ENCODE assay signal across 8 mouse cellular contexts in the genomic region with DNA sequence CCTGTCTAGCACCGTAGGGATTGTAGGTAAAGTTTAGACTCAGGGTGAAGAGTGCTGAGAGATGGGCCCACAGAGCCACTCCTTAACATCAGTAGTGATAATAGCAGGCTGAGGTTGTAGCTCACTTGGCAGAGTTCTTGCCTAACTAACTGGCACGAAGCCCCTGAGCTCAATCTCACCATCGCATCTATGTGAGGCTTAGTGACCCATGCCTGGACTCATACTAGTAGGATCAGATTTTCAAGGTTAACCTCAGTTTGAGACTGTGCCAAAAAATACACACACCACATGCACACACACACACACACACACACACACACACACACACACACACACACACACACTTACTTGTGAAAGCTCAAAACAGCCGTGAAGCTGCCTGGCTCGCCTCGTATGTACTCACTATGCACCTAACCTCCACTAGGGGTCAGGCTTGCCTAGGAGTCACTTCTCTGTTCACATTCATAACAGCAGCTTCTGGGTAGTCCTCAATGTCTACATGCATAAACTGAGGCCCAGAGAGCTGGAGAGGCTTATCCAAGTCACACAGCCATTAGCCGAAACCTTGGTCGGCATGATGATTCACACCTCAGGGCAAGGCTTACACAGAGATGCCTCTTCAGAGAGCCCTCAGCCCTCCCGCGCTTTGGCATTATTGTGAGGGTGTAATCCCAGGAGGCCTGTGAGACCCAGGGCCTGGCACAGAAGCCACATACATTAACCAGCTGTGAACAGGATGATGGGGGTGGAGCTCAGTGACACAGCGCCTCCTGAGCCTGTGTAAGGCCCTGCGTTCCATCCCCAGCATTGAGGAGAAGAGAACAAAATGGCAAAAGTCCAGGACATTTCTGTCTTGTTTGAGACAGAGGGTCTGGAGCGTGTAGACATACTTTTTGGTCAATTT. TPM values are rescaled to one million over a fixed set of nuclear protein-coding genes. Genes with fewer than 3 reads are reported as not detected.
A peak's percentile ranks its signal among the peaks of the same experiment; 100 is the strongest.
DNase-seq lines count a peak whose midpoint lies in the region; ATAC-seq and TF ChIP-seq lines count a peak whose summit lies in the region.

No protein-coding gene starts in this region.

- intact Hi-C loops in gastrocnemius, adult 2 months (cut with DNase I), result no loop called here
- intact Hi-C loops in gastrocnemius, postnatal 36 days (cut with DNase I), result no loop called here

- H3K4me1 ChIP-seq in G1E (ENCODE audit: insufficient read depth, low read depth, low read length), result peaks cover 60% of the 10 kb centered on the region
- H3K4me1 ChIP-seq in small intestine, adult 2 months (ENCODE audit: control insufficient read depth, insufficient read depth, insufficient read length, low read length), result no peaks in the 10 kb centered on the region

- DNase-seq in gastrocnemius, adult 2 months, result peak; percentile 54
- no peak for DNase-seq in gastrocnemius, postnatal 36 days
- peak; percentile 78 for DNase-seq in G1E (ENCODE audit: low spot score)
- DNase-seq in cerebellum, adult 9-10 months, result peak; percentile 65
- peak; percentile 19 to 76 for DNase-seq in layer of hippocampus, adult 18-20 months (ENCODE audit: low spot score in 2 of 2)
- DNase-seq in lung, postnatal 10 days, result peak; percentile 77

- H3K27ac ChIP-seq in gastrocnemius, adult 2 months, result no peak overlapping the region
- H3K27ac ChIP-seq in small intestine, adult 2 months (ENCODE audit: insufficient read depth, low read depth, low read length), result no peak overlapping the region

- peak; percentile 74 for TF ChIP-seq CTCF in gastrocnemius, adult 2 months (IDR thresholded peaks at IDR 0.05)
- peak; percentile 82 for TF ChIP-seq CTCF in G1E (IDR thresholded peaks at IDR 0.05; ENCODE audit: low read depth, low read length)
- TF ChIP-seq CTCF in small intestine, adult 2 months (IDR thresholded peaks at IDR 0.05; ENCODE audit: extremely low read depth, insufficient read length, insufficient replicate concordance, low read depth, low read length), result peak; percentile 55; the same call in 1 of the 2 replicates

- WGBS in small intestine, adult 2 months, result 54% methylated on average over 13 of the region's 13 CpGs

- peaks cover 5% of the 10 kb centered on the region for H3K36me3 ChIP-seq in G1E (replicated peaks)
- no peaks in the 10 kb centered on the region for H3K36me3 ChIP-seq in small intestine, adult 2 months (ENCODE audit: control insufficient read depth, insufficient read depth, low read length)

- H3K4me3 ChIP-seq in gastrocnemius, adult 2 months, result no peak overlapping the region
- no peak overlapping the region; the same call in 1 of the 2 replicates for H3K4me3 ChIP-seq in G1E (ENCODE audit: low read depth, low read length)
- no peak overlapping the region for H3K4me3 ChIP-seq in small intestine, adult 2 months (ENCODE audit: low read depth, low read length)

- H3K9me3 ChIP-seq in G1E (replicated peaks), result no peaks in the 10 kb centered on the region

- ATAC-seq in G1E (ENCODE audit: extremely low read depth, insufficient number of reproducible peaks, low FRiP score, poor library complexity, severe bottlenecking), result peak; percentile 69
- ATAC-seq in granulocyte monocyte progenitor cell, adult 5-6 weeks (replicated peaks; ENCODE audit: poor library complexity, severe bottlenecking), result peak; percentile 72

- no peak for TF ChIP-seq POLR2A in small intestine, adult 2 months (IDR thresholded peaks at IDR 0.05; ENCODE audit: low read depth, low read length)

- no peaks in the 10 kb centered on the region for H3K27me3 ChIP-seq in G1E (ENCODE audit: insufficient read depth, low read length)
- H3K27me3 ChIP-seq in small intestine, adult 2 months (ENCODE audit: control insufficient read depth, insufficient read depth, low read length), result no peaks in the 10 kb centered on the region

RNA-seq across cellular contexts. Expression of gene Ap1b1, which starts 13.4 kb away (rescaled TPM):
- total RNA-seq in gastrocnemius, adult 2 months (2021), result 10 to 100 TPM; 35.8 to 40.5 TPM
- 10 to 100 TPM; 29.2 to 32.4 TPM for total RNA-seq in gastrocnemius, postnatal 36 days (2021)
- total RNA-seq in G1E (2014; fragmentation: Nextera tagmentation) (129 and 141 TPM in 2 replicates), G1E (2017) (94.9 and 98.0 TPM in 2 replicates)
- 76.1 and 86.1 TPM in 2 replicates for polyA plus RNA-seq in G1E (2012)
- 44.9 and 46.4 TPM in 2 replicates for total RNA-seq in granulocyte monocyte progenitor cell, adult 5-6 weeks (2014; fragmentation: Nextera tagmentation)
- total RNA-seq in granulocyte monocyte progenitor cell, adult 5-6 weeks (2017), result 23.4 and 35.8 TPM in 2 replicates
- 100 to 1,000 TPM; 155 TPM for total RNA-seq in layer of hippocampus, adult 18-20 months (2021)
- polyA plus RNA-seq in small intestine, adult 2 months (2012; rRNA removed), result 55.8 and 96.1 TPM in 2 replicates

RNA-seq across cellular contexts. Expression of gene Nefh, which starts 25.4 kb away (rescaled TPM):
- total RNA-seq in gastrocnemius, adult 2 months (2021), result not detected
- total RNA-seq in gastrocnemius, postnatal 36 days (2021), result under 1 TPM in 1 of 2 experiments, not detected in 1; 0.15 TPM
- total RNA-seq in G1E (2014; fragmentation: Nextera tagmentation) (56.4 and 60.4 TPM in 2 replicates), G1E (2017) (153 and 179 TPM in 2 replicates)
- polyA plus RNA-seq in G1E (2012), result 40.7 and 49.4 TPM in 2 replicates
- 0.70 and 2.1 TPM in 2 replicates for total RNA-seq in granulocyte monocyte progenitor cell, adult 5-6 weeks (2014; fragmentation: Nextera tagmentation)
- total RNA-seq in granulocyte monocyte progenitor cell, adult 5-6 weeks (2017), result 1.4 and 2.7 TPM in 2 replicates
- total RNA-seq in layer of hippocampus, adult 18-20 months (2021), result 10 to 100 TPM; 43.1 to 44.6 TPM
- polyA plus RNA-seq in small intestine, adult 2 months (2012; rRNA removed), result 0.19 and 0.27 TPM in 2 replicates

Comparison
In these comparisons a context has a peak if more than half of its experiments do, and no peak if none do; other contexts are left out.
1. DNase-seq: peak in gastrocnemius, adult 2 months (single experiment), G1E (single experiment), cerebellum, adult 9-10 months (single experiment), layer of hippocampus, adult 18-20 months (2 of 2) and lung, postnatal 10 days (single experiment); none in gastrocnemius, postnatal 36 days (0 of 2).
2. RNA of gene Nefh, which starts 25.4 kb away (total RNA-seq): 56.4 to 179 TPM in G1E and 43.1 to 44.6 TPM in layer of hippocampus, adult 18-20 months; 0.70 to 2.7 TPM in granulocyte monocyte progenitor cell, adult 5-6 weeks, 0.15 TPM in gastrocnemius, postnatal 36 days and not detected in gastrocnemius, adult 2 months; every median in the first group is over 10 times any median in the second.
3. Peak in every context shown above with its lines, with median percentiles within 50 percentile points of each other: CTCF ChIP-seq.